Mouse (Mus musculus): Measurements from ENCODE around the gene Sema4d. TPM values are rescaled to one million over a fixed set of nuclear protein-coding genes. Genes with fewer than 3 reads are reported as not detected.
"Not testable (repeated sequence)": the region's sequence is repeated elsewhere in the genome, so short reads cannot be mapped to it uniquely, and the experiment has no call there.

The Sema4d gene
- polyA plus RNA-seq (2017; shearing (Covaris generic)), result 100 to 1,000 TPM; 122 to 152 TPM

- ATAC-seq, result peak; percentile 8
Measured at GRCm38 (mm10) chr13:51793425-51793891, at the start of gene Sema4d. Gene Sema4d (minus strand): TSS chr13:51793747.

DNA sequence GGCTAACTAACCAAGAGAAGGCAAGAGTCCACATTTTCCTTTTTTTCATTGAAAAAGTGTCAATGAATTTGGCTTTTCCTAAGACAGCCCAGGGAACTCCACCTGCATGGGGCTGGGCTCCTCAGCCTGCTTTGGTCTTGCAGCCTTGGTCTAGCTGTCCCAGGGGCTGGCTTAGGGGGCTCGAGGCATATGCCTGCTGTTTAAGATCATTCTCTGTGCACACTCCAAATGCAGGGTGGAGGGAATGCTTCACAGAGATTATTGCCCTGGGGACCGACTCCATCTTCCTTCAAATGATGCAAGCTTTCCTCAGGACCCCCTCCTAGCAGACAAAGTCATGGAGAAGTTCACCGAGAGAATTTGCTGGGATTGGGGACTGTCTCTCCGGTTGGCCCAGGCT, 49.8 kb upstream of the Sema4d start:
- no peak for ATAC-seq

GRCm38 (mm10) chr13:51842773-51843172, 49.2 kb upstream of the Sema4d start:
- no peak for ATAC-seq

DNA sequence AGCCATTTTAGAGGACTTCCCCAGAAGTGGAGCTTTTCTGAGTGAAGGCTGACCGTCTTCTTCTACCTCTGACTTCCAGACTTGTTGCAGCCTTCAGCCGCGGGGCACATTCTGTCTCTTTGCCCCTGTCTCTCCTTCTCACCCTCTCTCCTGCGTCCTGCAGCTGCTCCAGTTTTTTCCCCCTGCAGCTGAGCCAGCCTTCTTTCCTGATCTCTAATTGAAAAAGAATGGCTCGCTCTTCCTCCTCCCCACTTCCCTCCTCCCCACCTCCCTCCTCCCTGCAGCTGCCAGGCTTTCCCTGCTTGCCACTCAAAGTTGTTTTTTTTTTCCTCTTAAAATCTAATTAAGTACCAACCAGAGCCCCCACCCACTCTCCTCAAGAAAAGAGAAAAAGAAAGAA, 48.6 kb upstream of the Sema4d start:
- no peak for ATAC-seq

GRCm38 (mm10) chr13:51841541-51842115, 48.1 kb upstream of the Sema4d start:
- no peak for ATAC-seq

DNA sequence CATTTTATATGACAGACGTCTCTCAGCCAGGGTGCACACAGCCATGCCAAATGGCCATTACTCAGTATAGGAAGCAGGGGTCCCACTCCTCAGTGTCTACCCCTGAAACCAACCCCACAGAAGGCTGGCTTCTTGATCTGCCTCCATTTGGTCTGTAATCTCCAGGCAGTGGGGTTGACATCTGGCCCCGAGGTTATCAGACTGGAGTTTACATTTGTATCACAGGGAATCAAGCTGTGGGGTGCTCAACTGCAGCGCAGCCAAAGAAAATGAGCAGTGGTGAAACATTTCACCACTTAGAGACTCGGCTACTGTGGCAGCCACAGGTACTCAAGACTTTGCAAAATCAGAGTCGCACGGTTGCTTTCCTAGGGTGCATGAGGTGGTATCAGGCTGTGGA, 47.2 kb upstream of the Sema4d start:
- no peak for ATAC-seq

DNA sequence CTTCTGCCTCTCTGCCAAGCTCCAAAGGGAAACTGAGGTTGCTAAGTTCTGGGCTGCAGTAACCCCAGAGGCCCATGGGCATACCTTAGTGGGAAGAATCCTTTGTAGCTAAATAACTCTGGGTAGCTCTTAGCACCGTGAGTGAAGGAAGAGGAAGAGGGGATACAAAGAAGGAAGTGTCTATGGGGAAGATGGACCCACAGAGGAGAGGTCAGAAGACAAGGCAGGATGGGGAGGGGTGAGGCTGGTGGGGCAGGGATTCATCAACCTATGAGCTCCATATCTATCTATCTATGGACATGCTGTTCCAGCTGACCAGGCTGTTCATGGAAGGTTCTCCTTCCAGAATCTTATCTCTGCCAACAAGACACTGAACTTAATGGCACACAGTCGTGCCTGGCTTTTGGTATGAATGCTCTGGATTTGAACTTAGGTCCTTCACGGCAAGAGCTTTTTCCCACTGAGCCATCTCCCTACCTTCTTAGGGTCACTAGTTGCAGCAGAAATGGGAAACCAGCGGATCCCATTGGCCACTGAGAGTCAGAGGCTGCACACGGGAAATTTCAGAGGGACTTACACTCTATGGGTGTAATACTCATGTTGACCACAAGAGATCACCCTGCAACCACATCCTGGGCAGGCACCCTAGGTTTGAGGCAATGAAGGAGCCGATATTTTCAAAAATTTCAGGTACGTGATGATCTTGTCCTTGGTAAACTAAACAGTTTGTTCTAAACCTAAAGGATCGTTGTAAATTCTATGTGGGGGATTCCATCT, 45.9 kb upstream of the Sema4d start:
- ATAC-seq, result peak; percentile 95

DNA sequence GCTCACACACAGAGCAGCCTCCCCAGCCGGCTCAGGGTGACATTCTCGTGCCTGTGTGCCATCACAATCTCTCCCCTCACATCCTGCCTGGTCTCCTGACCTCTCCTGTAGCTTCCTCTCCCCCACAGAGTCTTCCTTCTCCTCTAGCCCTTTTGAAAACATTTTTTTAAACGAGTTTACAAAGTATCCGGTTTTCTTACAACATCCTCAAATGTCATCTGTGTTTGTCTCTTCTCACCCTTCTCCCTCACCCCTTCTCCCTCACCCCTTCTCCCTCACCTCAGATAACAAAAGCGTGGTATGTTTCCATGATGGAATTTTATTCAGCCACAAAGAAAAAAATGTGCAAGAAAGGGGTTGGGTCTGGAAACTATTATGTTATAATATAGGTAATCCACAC, 43.9 kb upstream of the Sema4d start:
- peak; percentile 24 for ATAC-seq

GRCm38 (mm10) chr13:51835208-51835607, 41.7 kb upstream of the Sema4d start:
- not testable (repeated sequence) for ATAC-seq

DNA sequence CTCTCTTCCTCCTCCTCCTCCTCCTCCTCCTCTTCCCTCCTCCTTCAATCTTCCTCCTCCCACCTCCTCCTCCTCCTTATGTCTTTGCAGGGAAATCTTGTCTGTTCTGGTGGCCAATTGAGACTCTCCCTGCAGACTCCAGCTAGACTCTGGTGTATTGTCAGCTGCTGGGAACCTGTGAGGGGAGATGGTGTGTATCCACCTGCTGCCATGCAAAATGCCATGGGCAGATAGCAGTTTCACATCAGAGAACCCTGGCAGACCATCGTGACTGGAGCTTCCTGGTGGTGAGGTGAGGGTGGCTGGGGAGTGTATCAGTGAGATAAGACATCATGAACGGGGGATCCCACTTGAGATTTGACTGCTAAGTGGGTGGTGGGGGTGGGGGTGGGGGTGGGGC, 41.0 kb upstream of the Sema4d start:
- no peak for ATAC-seq

GRCm38 (mm10) chr13:51834024-51834423, 40.5 kb upstream of the Sema4d start:
- ATAC-seq, result not testable (repeated sequence)

GRCm38 (mm10) chr13:51833611-51834010, 40.1 kb upstream of the Sema4d start:
- no peak for ATAC-seq

- ATAC-seq, result no peak
Measured at GRCm38 (mm10) chr13:51832491-51832890, 38.9 kb upstream of the Sema4d start.

- peak; percentile 67 for ATAC-seq
Measured at GRCm38 (mm10) chr13:51830744-51831450, 37.4 kb upstream of the Sema4d start.

- no peak for ATAC-seq
Measured at GRCm38 (mm10) chr13:51823822-51824495, 30.4 kb upstream of the Sema4d start.

- ATAC-seq, result no peak
Measured at GRCm38 (mm10) chr13:51821988-51822387, 28.4 kb upstream of the Sema4d start.

- ATAC-seq, result no peak
Measured at GRCm38 (mm10) chr13:51819351-51819750, 25.8 kb upstream of the Sema4d start.

DNA sequence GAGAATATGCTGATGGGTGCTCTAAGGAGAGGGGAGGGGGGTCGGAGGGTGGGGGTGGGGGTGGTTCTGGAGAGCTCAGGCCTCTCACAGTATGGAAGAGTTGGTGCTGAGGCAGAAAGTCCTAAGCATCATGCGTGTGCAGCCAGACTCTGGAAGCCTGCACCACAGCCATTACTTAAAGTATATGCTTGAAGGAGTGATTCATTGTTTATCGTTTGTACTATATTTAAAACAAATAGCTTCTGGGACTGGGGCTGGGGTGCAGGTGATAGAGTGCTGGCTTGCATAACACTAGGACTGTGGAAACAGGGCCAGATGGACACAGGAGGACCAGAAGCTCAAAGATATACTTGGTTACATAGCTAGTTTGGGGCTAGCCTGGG, 25.4 kb upstream of the Sema4d start:
- ATAC-seq, result no peak

DNA sequence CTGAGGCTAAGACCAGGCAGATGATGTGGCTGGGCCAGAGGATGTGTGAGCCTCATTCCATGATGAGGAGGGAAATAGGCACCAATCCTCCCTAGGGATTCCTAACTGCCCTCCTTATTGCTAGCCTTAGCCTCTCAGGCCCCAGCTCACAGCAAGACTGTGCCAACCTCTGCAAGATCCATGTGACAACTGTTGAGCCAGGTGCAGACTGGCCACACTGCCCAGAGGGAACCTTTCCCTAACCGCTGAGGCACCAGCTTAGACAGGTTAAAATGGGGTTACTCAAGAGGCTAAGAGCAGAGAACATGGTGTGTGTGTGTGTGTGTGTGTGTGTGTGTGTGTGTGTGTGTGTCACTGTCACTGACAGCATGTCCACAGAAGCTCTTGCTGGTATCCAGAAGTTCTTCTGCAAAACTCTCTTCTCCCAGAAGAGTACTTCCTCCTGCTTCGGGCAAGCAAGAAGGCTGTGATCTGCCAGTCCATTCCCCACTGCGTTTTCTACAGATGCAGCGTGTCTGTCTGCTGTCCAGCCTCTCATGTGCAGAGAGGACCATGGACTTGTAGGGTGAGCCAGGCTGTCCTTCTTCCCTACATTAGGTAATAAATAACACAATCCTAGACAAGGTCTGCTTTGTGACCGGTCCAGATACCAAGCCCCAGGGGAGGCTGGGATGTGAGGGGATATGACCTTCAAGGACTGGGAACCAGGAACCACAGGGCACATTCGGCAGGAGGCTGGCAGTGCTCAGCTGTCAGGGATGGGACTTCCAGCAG, 24.8 kb upstream of the Sema4d start:
- no peak for ATAC-seq

DNA sequence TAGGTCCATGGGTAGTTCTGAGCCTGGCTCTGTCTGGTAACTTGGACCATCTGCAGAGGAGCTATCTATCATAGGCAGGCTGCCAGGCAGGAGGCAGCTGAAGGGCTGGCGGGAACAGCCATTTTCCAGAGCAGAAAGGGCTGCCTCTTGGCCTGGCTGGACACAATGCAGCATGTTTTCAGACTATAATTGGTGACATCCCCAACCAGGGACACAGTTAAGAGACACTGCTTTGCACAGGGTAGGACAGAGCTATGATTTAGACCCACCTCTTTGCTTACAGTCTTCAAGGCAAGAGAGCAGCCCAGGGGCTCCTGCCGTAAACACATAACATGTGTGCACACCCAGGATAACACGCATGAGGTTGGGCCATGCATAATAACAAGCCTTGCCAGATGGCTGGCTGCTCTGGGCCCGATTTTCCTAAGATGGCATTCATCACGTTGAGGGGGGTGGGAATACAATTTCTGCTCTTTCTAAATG, 23.1 kb upstream of the Sema4d start:
- no peak for ATAC-seq

DNA sequence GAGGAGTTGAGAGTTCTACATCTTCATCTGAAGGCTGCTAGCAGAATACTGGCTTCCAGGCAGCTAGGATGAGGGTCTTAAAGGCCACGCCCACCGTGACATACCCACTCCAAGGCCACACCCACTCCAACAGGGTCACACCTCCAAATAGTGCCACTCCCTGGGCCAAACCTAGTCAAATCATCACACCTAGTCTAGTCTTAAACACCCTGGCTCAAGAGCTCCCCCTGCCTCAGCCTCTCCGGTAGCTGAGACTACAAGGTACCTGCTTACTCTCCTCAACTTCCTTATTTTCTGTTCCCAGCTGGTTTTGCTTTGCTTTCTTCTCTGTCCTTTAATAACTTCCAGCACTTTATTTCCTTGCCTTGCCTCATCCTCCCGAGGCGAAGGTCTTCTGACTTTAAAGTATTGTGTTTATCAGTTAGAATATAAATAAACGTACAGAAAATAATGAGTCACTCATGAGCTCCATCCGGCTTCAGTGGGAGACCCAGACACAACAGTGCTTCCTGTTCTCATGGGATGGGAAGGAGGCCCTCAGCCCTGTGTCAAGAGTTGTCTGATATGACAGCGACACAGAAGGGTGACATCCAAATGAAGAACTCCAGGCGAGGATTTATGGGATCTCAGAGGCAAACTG, 22.4 kb upstream of the Sema4d start:
- ATAC-seq, result peak; percentile 28

GRCm38 (mm10) chr13:51814646-51815045, 21.1 kb upstream of the Sema4d start:
- ATAC-seq, result peak; percentile 42
